Mouse (Mus musculus): ENCODE results near the gene Galnt15. TPM values are rescaled to one million over a fixed set of nuclear protein-coding genes. Genes with fewer than 3 reads are reported as not detected.

Gene Galnt15
- polyA plus RNA-seq (2014; fragmentation: Illumina TruSeq; extraction: RNeasy Lipid Tissue Mini Kit (QIAGEN cat#74804)), result 77.0 TPM

GRCm38 (mm10) chr14:32028681-32029091, at the start of gene Galnt15:
Galnt15 (plus strand) TSS chr14:32028989.

DNA sequence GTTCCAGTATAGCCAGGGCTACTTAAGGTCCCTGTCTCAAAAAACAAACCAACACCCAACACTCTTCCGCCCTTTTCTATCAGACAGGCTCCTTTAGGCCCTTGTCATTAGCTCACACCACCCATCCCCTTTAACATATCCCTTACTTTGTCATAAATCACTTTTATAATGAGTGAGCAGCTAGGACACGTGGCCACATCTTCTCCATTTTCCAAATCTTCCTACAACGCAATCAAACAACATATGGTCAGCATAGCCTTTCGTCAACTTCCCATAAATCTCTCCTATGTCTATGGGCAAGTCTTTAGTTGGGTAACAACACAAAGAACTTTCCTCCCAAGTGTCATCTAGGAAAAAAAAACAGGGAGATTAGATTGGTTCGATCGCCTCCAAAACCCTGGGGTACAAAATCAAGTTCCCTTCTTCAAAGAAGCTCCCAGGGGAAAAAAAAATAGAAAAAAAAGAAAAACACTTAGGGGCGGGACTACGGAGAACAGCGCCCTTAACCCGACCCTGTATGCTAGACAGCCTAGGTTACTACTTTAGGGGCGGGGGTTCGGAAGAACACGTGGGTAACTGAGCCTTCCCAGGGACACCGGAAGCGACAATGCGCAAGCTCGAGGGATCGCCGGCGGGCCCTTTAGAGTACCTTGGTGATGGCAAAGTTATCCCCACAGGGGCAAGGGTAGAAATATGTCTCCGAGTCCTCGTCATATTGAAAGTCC, 56.1 kb downstream of the Galnt15 start, which contains the start of gene Oxnad1:
Gene Oxnad1 (plus strand): TSS at position 614 of the 725 bp plus-strand sequence.

DNA sequence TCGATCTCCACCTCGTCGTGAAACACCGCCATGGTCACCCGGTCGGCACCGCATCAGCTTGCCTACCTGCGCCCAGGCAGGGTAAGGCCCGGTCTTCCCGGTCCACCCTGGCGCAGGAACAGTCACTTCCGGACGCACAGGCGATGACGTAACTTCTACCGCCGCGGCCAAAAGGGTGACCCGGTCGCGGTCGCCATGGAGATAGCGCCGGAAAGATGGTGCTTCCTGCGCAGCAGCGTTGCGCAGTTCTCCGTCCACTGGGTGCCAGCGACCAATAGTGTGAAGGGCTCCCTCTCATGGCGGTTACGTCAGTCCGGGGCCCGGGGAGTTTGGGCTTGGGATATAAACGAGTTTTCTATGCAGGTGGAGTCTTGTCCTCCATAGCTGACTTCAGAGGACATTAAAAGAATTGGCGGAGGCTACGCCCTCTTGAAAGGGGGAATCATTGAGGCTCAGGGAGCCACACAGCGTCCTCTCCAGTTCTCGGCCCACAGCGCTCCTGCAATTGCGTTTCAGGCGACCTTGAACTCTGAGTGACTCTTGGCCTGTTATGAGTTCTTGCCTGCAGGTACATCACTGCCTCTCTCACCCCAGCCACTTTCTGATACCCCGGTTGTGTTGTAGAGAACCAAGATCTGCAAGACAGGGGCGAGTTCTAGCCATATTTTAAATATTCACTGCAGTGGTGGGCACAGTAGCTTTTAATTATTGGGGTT, 56.9 kb downstream of the Galnt15 start, which contains the start of gene Dph3:
Gene Dph3 (minus strand): TSS at position 244 of the 716 bp plus-strand sequence.

Other genes starting within 250 kb of the Galnt15 start
- 58.0 TPM for gene Ankrd28, start 198.3 kb upstream of the Galnt15 start, polyA plus RNA-seq (2014; fragmentation: Illumina TruSeq; extraction: RNeasy Lipid Tissue Mini Kit (QIAGEN cat#74804))
- gene Oxnad1, start 56.4 kb downstream of the Galnt15 start, polyA plus RNA-seq (2014; fragmentation: Illumina TruSeq; extraction: RNeasy Lipid Tissue Mini Kit (QIAGEN cat#74804)), result 45.6 TPM
- gene Dph3, start 56.7 kb downstream of the Galnt15 start, polyA plus RNA-seq (2014; fragmentation: Illumina TruSeq; extraction: RNeasy Lipid Tissue Mini Kit (QIAGEN cat#74804)), result 55.4 TPM
- gene Msmb, start 113.0 kb downstream of the Galnt15 start, polyA plus RNA-seq (2014; fragmentation: Illumina TruSeq; extraction: RNeasy Lipid Tissue Mini Kit (QIAGEN cat#74804)), result not detected
- gene Ncoa4, start 130.9 kb downstream of the Galnt15 start, polyA plus RNA-seq (2014; fragmentation: Illumina TruSeq; extraction: RNeasy Lipid Tissue Mini Kit (QIAGEN cat#74804)), result 296 TPM
- gene Timm23, start 172.9 kb downstream of the Galnt15 start, polyA plus RNA-seq (2014; fragmentation: Illumina TruSeq; extraction: RNeasy Lipid Tissue Mini Kit (QIAGEN cat#74804)), result 101 TPM
- gene Parg, start 173.0 kb downstream of the Galnt15 start, polyA plus RNA-seq (2014; fragmentation: Illumina TruSeq; extraction: RNeasy Lipid Tissue Mini Kit (QIAGEN cat#74804)), result 86.8 TPM

Data from ovary, adult 10 weeks (tissue).